ENCODE assay signal across 30 mouse cellular contexts in the genomic region with DNA sequence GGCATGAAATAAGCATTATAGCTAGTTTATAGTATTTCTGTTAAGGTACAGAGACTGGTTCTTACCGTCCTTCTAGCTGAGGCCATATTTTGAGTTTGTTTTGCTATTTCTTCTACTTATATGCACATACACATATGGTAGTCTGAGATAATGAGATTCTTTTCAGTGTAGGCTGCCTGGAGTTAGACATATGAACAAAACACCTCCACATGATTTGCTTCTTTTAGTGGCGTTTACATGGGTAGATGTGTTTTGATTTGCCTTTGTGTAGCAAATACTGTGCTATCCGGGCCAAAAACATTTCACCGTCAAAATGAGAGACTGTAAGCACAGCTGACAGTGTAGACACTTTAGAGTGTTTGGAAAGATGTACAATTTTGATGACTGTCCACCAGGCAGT.
DNase-seq lines count a peak whose midpoint lies in the region; ATAC-seq and TF ChIP-seq lines count a peak whose summit lies in the region.
"Had no signal": no experiment of that assay in that cellular context is flagged by ENCODE, and none has a peak within 500 bp of the region (broad histone marks: within the 10 kb centered on the region; RNA-seq: fewer than 3 reads in every experiment).

No protein-coding gene starts in this region.

- TF ChIP-seq CTCF in forebrain, postnatal 0 days (IDR thresholded peaks at IDR 0.05; ENCODE audit: low read depth), result no peak

- WGBS in forebrain, embryonic 14.5 days, result 66% methylated on average over 4 of the region's 4 CpGs
- 92% methylated on average over 4 of the region's 4 CpGs for WGBS in forebrain, embryonic 10.5 days
- WGBS in midbrain, embryonic 11.5 days, result 93% methylated on average over 4 of the region's 4 CpGs
- WGBS in midbrain, embryonic 10.5 days, result 94% methylated on average over 4 of the region's 4 CpGs
- WGBS in forebrain, postnatal 0 days, result 49% methylated on average over 4 of the region's 4 CpGs

- no peaks in the 10 kb centered on the region for H3K9me3 ChIP-seq in forebrain, embryonic 14.5 days (replicated peaks; ENCODE audit: control insufficient read depth, low read length)
- no peaks in the 10 kb centered on the region for H3K9me3 ChIP-seq in forebrain, embryonic 10.5 days
- H3K9me3 ChIP-seq in midbrain, embryonic 11.5 days (ENCODE audit: control insufficient read depth, low read length), result no peaks in the 10 kb centered on the region
- H3K9me3 ChIP-seq in midbrain, embryonic 10.5 days (replicated peaks), result no peaks in the 10 kb centered on the region
- no peaks in the 10 kb centered on the region for H3K9me3 ChIP-seq in forebrain, postnatal 0 days (ENCODE audit: low read length)
- H3K9me3 ChIP-seq: embryonic facial prominence, embryonic 12.5 days; embryonic facial prominence, embryonic 15.5 days; G1E; heart, embryonic 12.5 days; heart, embryonic 15.5 days had no signal

- H3K27me3 ChIP-seq in forebrain, embryonic 14.5 days (replicated peaks; ENCODE audit: control insufficient read depth, insufficient read depth, low read length), result no peaks in the 10 kb centered on the region
- no peaks in the 10 kb centered on the region for H3K27me3 ChIP-seq in forebrain, embryonic 10.5 days (ENCODE audit: poor library complexity, severe bottlenecking)
- H3K27me3 ChIP-seq in midbrain, embryonic 11.5 days (ENCODE audit: control insufficient read depth, insufficient read depth, low read length), result no peaks in the 10 kb centered on the region
- no peaks in the 10 kb centered on the region for H3K27me3 ChIP-seq in midbrain, embryonic 10.5 days (ENCODE audit: low read depth, poor library complexity, severe bottlenecking)
- no peaks in the 10 kb centered on the region for H3K27me3 ChIP-seq in forebrain, postnatal 0 days (ENCODE audit: insufficient read depth, low read length)
- H3K27me3 ChIP-seq: CH12.LX; embryonic facial prominence, embryonic 12.5 days; embryonic facial prominence, embryonic 15.5 days; heart, embryonic 12.5 days; heart, embryonic 15.5 days; Patski had no signal

- H3K4me1 ChIP-seq in forebrain, embryonic 14.5 days (ENCODE audit: control insufficient read depth, insufficient read depth, low read length), result no peaks in the 10 kb centered on the region
- no peaks in the 10 kb centered on the region for H3K4me1 ChIP-seq in forebrain, embryonic 10.5 days
- H3K4me1 ChIP-seq in midbrain, embryonic 11.5 days (ENCODE audit: control insufficient read depth, insufficient read depth, low read length), result no peaks in the 10 kb centered on the region
- H3K4me1 ChIP-seq in midbrain, embryonic 10.5 days, result no peaks in the 10 kb centered on the region
- H3K4me1 ChIP-seq in forebrain, postnatal 0 days (ENCODE audit: insufficient read depth), result no peaks in the 10 kb centered on the region
- H3K4me1 ChIP-seq: embryonic facial prominence, embryonic 12.5 days; embryonic facial prominence, embryonic 15.5 days; heart, embryonic 12.5 days; heart, embryonic 15.5 days had no signal

- H3K4me2 ChIP-seq in forebrain, embryonic 14.5 days (ENCODE audit: low read length), result no peak overlapping the region
- H3K4me2 ChIP-seq in midbrain, embryonic 11.5 days, result no peak overlapping the region
- H3K4me2 ChIP-seq in forebrain, postnatal 0 days (ENCODE audit: low read depth), result no peak overlapping the region
- H3K4me2 ChIP-seq: embryonic facial prominence, embryonic 12.5 days; embryonic facial prominence, embryonic 15.5 days; heart, embryonic 12.5 days; heart, embryonic 15.5 days; hindbrain, embryonic 14.5 days had no signal

- no peak overlapping the region for H3K9ac ChIP-seq in forebrain, embryonic 14.5 days (ENCODE audit: low read length)
- no peak overlapping the region for H3K9ac ChIP-seq in midbrain, embryonic 11.5 days (ENCODE audit: low read length)
- no peak overlapping the region for H3K9ac ChIP-seq in forebrain, postnatal 0 days
- H3K9ac ChIP-seq: embryonic facial prominence, embryonic 12.5 days; embryonic facial prominence, embryonic 15.5 days; heart, embryonic 12.5 days; heart, embryonic 15.5 days; hindbrain, embryonic 14.5 days had no signal

- DNase-seq in forebrain, embryonic 14.5 days (ENCODE audit: low spot score), result peak; percentile 42
- no peak for DNase-seq in forebrain, embryonic 10.5 days (ENCODE audit: extremely low spot score, low spot score)
- peak; percentile 35 for DNase-seq in midbrain, embryonic 11.5 days (ENCODE audit: low spot score, missing footprints)
- no peak for DNase-seq in midbrain, embryonic 10.5 days (ENCODE audit: low spot score)
- DNase-seq in forebrain, postnatal 0 days, result peak; percentile 13
- no peak for DNase-seq in urinary bladder, postnatal 36 days (ENCODE audit: low spot score in 2 of 2)
- DNase-seq: adrenal gland, adult 2 months; adrenal gland, postnatal 14 days; B cell, adult 2 months; cerebellum, adult 11 months; cerebellum, adult 2 months; cerebellum, adult 9-11 months; cerebellum, postnatal 25 days; gastrocnemius, postnatal 25 days; heart, adult 18-20 months; heart, postnatal 10 days; heart, postnatal 4 days; kidney, adult 18-20 months; kidney, adult 9 months had no signal

- H3K36me3 ChIP-seq in forebrain, embryonic 14.5 days (ENCODE audit: control insufficient read depth, insufficient read depth, low read length), result no peaks in the 10 kb centered on the region
- H3K36me3 ChIP-seq in forebrain, embryonic 10.5 days (replicated peaks), result no peaks in the 10 kb centered on the region
- H3K36me3 ChIP-seq in midbrain, embryonic 11.5 days (ENCODE audit: control insufficient read depth, insufficient read depth, low read length), result no peaks in the 10 kb centered on the region
- H3K36me3 ChIP-seq in midbrain, embryonic 10.5 days, result no peaks in the 10 kb centered on the region
- no peaks in the 10 kb centered on the region for H3K36me3 ChIP-seq in forebrain, postnatal 0 days (ENCODE audit: insufficient read depth)
- H3K36me3 ChIP-seq: embryonic facial prominence, embryonic 12.5 days; embryonic facial prominence, embryonic 15.5 days; G1E; heart, embryonic 12.5 days; heart, embryonic 15.5 days had no signal

- no peak overlapping the region for H3K4me3 ChIP-seq in forebrain, embryonic 14.5 days (ENCODE audit: low read depth, low read length)
- no peak overlapping the region for H3K4me3 ChIP-seq in forebrain, embryonic 10.5 days
- no peak overlapping the region for H3K4me3 ChIP-seq in midbrain, embryonic 11.5 days (ENCODE audit: low read depth, low read length)
- H3K4me3 ChIP-seq in midbrain, embryonic 10.5 days, result no peak overlapping the region
- no peak overlapping the region for H3K4me3 ChIP-seq in forebrain, postnatal 0 days (ENCODE audit: low read depth, low read length)
- H3K4me3 ChIP-seq: embryonic facial prominence, embryonic 12.5 days; embryonic facial prominence, embryonic 15.5 days; heart, embryonic 12.5 days; heart, embryonic 15.5 days had no signal

- ATAC-seq in forebrain, embryonic 14.5 days, result peak; percentile 62; the same call in 1 of the 2 replicates
- no peak for ATAC-seq in midbrain, embryonic 11.5 days (ENCODE audit: low FRiP score)
- peak; percentile 45 for ATAC-seq in forebrain, postnatal 0 days
- ATAC-seq: hindbrain, postnatal 0 days; inflammation-experienced regulatory T-cells, adult 6 months; intestine, embryonic 16.5 days; Patski had no signal

- H3K27ac ChIP-seq in forebrain, embryonic 14.5 days (ENCODE audit: low read depth, low read length), result no peak overlapping the region
- no peak overlapping the region for H3K27ac ChIP-seq in forebrain, embryonic 10.5 days
- H3K27ac ChIP-seq in midbrain, embryonic 11.5 days (ENCODE audit: low read depth, low read length), result no peak overlapping the region
- no peak overlapping the region for H3K27ac ChIP-seq in midbrain, embryonic 10.5 days (replicated peaks)
- H3K27ac ChIP-seq in forebrain, postnatal 0 days (ENCODE audit: low read depth, low read length), result no peak overlapping the region
- H3K27ac ChIP-seq: embryonic facial prominence, embryonic 12.5 days; embryonic facial prominence, embryonic 15.5 days; heart, embryonic 15.5 days; hindbrain, embryonic 14.5 days; hindbrain, postnatal 0 days had no signal

Comparison
In these comparisons a context has a peak if more than half of its experiments do, and no peak if none do; other contexts are left out.
1. DNase-seq: peak in forebrain, embryonic 14.5 days (single experiment), midbrain, embryonic 11.5 days (single experiment) and forebrain, postnatal 0 days (single experiment); none in forebrain, embryonic 10.5 days (single experiment), midbrain, embryonic 10.5 days (single experiment) and urinary bladder, postnatal 36 days (0 of 2).